ENCODE assay signal across 24 mouse cellular contexts in the genomic region with DNA sequence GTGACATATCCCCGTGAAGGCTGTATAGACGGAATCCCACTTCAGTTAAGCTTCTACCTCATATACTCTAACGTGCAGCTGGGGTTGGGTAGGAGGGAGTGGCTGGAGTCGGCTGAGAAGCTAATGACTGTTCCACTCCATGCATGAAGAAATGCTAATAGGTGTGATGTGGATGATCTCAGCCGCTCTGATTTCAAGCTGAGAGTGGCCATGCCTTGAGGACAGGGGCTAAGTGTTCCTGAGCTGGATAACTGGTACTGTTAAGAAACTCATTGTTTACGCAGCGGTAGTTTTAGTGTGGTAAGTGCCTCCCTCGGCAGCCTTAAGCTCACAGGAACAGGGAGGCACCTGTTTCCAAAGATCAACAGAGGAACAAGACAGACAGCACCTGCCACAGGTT. TPM values are rescaled to one million over a fixed set of nuclear protein-coding genes. Genes with fewer than 3 reads are reported as not detected.
A peak's percentile ranks its signal among the peaks of the same experiment; 100 is the strongest.
DNase-seq lines count a peak whose midpoint lies in the region; TF ChIP-seq lines count a peak whose summit lies in the region.
"Had no signal": no experiment of that assay in that cellular context is flagged by ENCODE, and none has a peak within 500 bp of the region (broad histone marks: within the 10 kb centered on the region; RNA-seq: fewer than 3 reads in every experiment).

No protein-coding gene starts in this region.

- intact Hi-C loops in gastrocnemius, postnatal 14 days (cut with DNase I; ENCODE audit: low total_unique reads): no loop called here

- no peak overlapping the region for H3K4me3 ChIP-seq in lung, adult 2 months (replicated peaks; ENCODE audit: extremely low read depth, low read depth, low read length)
- H3K4me3 ChIP-seq: embryonic facial prominence, embryonic 15.5 days; erythroblast, embryonic 14.5 days; forebrain, embryonic 15.5 days had no signal

- 53% methylated on average over 8 of the region's 8 CpGs for WGBS in lung, adult 2 months

- no peaks in the 10 kb centered on the region for H3K4me1 ChIP-seq in lung, adult 2 months (ENCODE audit: control insufficient read depth, insufficient read depth, low read length)
- H3K4me1 ChIP-seq: embryonic facial prominence, embryonic 15.5 days; forebrain, embryonic 15.5 days had no signal

- no peak for TF ChIP-seq POLR2A in lung, adult 2 months (IDR thresholded peaks at IDR 0.05; ENCODE audit: borderline replicate concordance, extremely low read depth, low read depth, low read length)

- DNase-seq in gonadal fat pad, adult 2 months (ENCODE audit: low read depth): peak; percentile 79
- peak; percentile 7 for DNase-seq in lung, adult 2 months
- DNase-seq in lung, postnatal 10 days: peak; percentile 4
- DNase-seq in right cerebral cortex, postnatal 4 days: no peak
- no peak for DNase-seq in spleen, postnatal 4 days (ENCODE audit: low spot score in 2 of 2)
- no peak for DNase-seq in gastrocnemius, postnatal 14 days
- DNase-seq: adrenal gland, adult 2 months; adrenal gland, postnatal 25 days; cerebellum, adult 2 months; cerebellum, postnatal 10 days; embryo, embryonic 11 days; heart, postnatal 14 days had no signal

- TF ChIP-seq CTCF in lung, adult 2 months (IDR thresholded peaks at IDR 0.05; ENCODE audit: insufficient read depth, low read length): no peak

RNA-seq across cellular contexts. Expression of a gene that starts 18.8 kb away (rescaled TPM):
- polyA plus RNA-seq in gonadal fat pad, adult 2 months (2012; rRNA removed): 2,056 and 2,398 TPM in 2 replicates
- not detected in 2 replicates for polyA plus RNA-seq in lung, adult 2 months (2012; rRNA removed)
- not detected for total RNA-seq in gastrocnemius, postnatal 14 days (2021)
- total RNA-seq: adrenal gland, adult 2 months; adrenal gland, postnatal 25 days; common myeloid progenitor, adult 5-6 weeks; gastrocnemius, postnatal 4 days; hematopoietic stem cell, adult 5-6 weeks had no signal
- polyA plus RNA-seq: adrenal gland, adult 2 months; embryonic facial prominence, embryonic 11.5 days; erythroblast, embryonic 14.5 days; forebrain, embryonic 11.5 days; forebrain, embryonic 15.5 days; hindbrain, embryonic 14.5 days had no signal

RNA-seq across cellular contexts. Expression of a gene that starts 26.0 kb away (rescaled TPM):
- 13.1 and 34.2 TPM in 2 replicates for polyA plus RNA-seq in gonadal fat pad, adult 2 months (2012; rRNA removed)
- polyA plus RNA-seq in lung, adult 2 months (2012; rRNA removed): 0.62 TPM in 1 of 2 replicates, not detected in the other
- total RNA-seq in gastrocnemius, postnatal 14 days (2021): not detected
- total RNA-seq: adrenal gland, adult 2 months; adrenal gland, postnatal 25 days; common myeloid progenitor, adult 5-6 weeks; ES-E14; gastrocnemius, adult 8-10 months; gastrocnemius, postnatal 4 days; heart, postnatal 14 days; hematopoietic stem cell, adult 5-6 weeks had no signal
- polyA plus RNA-seq: adrenal gland, adult 2 months; embryonic facial prominence, embryonic 11.5 days; embryonic facial prominence, embryonic 15.5 days; erythroblast, embryonic 14.5 days; forebrain, embryonic 11.5 days; forebrain, embryonic 15.5 days; heart, embryonic 14.5 days; hindbrain, embryonic 14.5 days had no signal

RNA-seq across cellular contexts. Expression of a gene that starts 30.3 kb away (rescaled TPM):
- polyA plus RNA-seq in gonadal fat pad, adult 2 months (2012; rRNA removed): 0.43 and 1.1 TPM in 2 replicates
- polyA plus RNA-seq in lung, adult 2 months (2012; rRNA removed): not detected in 2 replicates
- total RNA-seq in gastrocnemius, postnatal 14 days (2021): not detected
- total RNA-seq: adrenal gland, adult 2 months; adrenal gland, postnatal 25 days; common myeloid progenitor, adult 5-6 weeks; ES-E14; gastrocnemius, adult 8-10 months; gastrocnemius, postnatal 4 days; heart, postnatal 14 days; hematopoietic stem cell, adult 5-6 weeks had no signal
- polyA plus RNA-seq: adrenal gland, adult 2 months; cerebellum, adult 2 months; embryonic facial prominence, embryonic 11.5 days; embryonic facial prominence, embryonic 15.5 days; erythroblast, embryonic 14.5 days; forebrain, embryonic 11.5 days; forebrain, embryonic 15.5 days; heart, embryonic 14.5 days; hindbrain, embryonic 14.5 days had no signal

RNA-seq across cellular contexts. Expression of a gene that starts 59.2 kb away (rescaled TPM):
- 8.3 and 9.8 TPM in 2 replicates for polyA plus RNA-seq in gonadal fat pad, adult 2 months (2012; rRNA removed)
- 4.0 and 5.2 TPM in 2 replicates for polyA plus RNA-seq in lung, adult 2 months (2012; rRNA removed)
- total RNA-seq in gastrocnemius, postnatal 14 days (2021): 10 to 100 TPM; 13.2 to 14.0 TPM

Comparison
In these comparisons a context has a peak if more than half of its experiments do, and no peak if none do; other contexts are left out.
1. DNase-seq: peak in gonadal fat pad, adult 2 months (single experiment), lung, adult 2 months (single experiment) and lung, postnatal 10 days (single experiment); none in right cerebral cortex, postnatal 4 days (single experiment), spleen, postnatal 4 days (0 of 2) and gastrocnemius, postnatal 14 days (single experiment).
2. RNA of a gene that starts 18.8 kb away (polyA plus RNA-seq): 2,056 to 2,398 TPM in gonadal fat pad, adult 2 months; not detected in lung, adult 2 months; every median in the first group is over 1,000 times any median in the second.